Mouse (Mus musculus) testis, adult 2 months (tissue): Measurements from ENCODE around the gene Izumo1.

Experiments
- CTCF ChIP-seq: fragments of 200-500 bp; IDR thresholded peaks from 2 replicates; pipeline ENCODE4 v1.5.1; 2012; ENCODE audit warnings: low read depth, mild to moderate bottlenecking, inconsistent platforms, low read length, moderate library complexity; ENCODE audit not compliant: control insufficient read depth, insufficient read depth, insufficient replicate concordance
- POLR2A ChIP-seq: fragments of 200-500 bp; IDR thresholded peaks from 2 replicates; pipeline ENCODE4 v1.6.1; 2012; ENCODE audit warnings: low read depth, mild to moderate bottlenecking, inconsistent platforms, low read length, moderate library complexity; ENCODE audit not compliant: control insufficient read depth

DNA sequence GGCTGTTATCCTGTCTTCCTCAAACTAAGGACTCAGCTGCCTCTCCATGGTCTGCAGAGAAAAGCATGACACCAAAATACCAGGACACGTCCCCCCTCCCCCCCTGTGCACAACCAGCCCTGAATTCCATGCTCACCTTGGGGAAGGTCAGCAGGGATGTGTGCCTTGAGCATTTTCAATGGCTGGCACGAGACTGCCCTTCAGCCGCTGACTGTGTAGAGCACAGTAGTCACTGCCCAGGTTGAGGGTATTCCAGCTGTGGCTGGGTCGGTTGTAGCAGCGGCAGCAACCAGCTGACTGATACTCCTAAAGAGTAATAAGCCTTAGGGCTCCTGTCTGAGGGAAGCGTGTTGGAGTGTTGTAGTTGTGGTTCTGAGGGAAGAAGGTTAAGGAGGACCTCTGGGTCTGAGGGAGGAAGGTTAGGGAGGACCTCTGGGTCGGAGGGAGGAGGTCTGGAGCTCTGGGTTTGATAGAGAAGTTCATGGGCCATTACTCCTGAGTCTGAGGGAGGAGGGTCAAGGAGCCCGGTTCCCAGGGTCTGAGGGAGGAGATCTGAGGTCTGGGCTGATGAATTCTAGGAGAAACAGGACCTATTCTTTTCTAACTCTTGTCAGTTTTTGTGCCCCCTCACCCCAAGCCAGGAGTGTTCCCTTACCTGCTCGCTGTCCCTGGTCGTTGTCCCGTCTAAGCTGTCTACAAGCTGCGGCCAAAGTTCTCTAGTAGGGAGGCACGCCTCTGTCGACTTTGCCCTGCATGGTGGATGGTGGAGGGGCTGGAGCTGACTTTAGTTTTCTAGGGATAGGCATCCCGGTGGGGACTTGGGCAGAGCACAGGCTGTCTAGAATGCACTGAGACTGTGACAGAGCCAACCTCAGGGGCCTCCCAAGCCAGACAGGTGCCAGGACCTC is 46.9 kb upstream of the Izumo1 start:
- TF ChIP-seq POLR2A, result no peak
- TF ChIP-seq CTCF, result no peak
